Mouse (Mus musculus) megakaryocyte, embryonic 14.5 days (primary cell): Measurements from ENCODE around the gene Acat1.

Experiments
- FLI1 ChIP-seq: IDR thresholded peaks from 2 replicates; pipeline ENCODE4 v1.6.1; 2012; ENCODE audit warnings: low read length, inconsistent platforms, mixed read lengths
- GATA1 ChIP-seq: IDR thresholded peaks from 3 replicates; pipeline ENCODE4 v1.6.1; 2012; ENCODE audit warnings: mixed read lengths, low read length, inconsistent platforms, borderline replicate concordance

DNA sequence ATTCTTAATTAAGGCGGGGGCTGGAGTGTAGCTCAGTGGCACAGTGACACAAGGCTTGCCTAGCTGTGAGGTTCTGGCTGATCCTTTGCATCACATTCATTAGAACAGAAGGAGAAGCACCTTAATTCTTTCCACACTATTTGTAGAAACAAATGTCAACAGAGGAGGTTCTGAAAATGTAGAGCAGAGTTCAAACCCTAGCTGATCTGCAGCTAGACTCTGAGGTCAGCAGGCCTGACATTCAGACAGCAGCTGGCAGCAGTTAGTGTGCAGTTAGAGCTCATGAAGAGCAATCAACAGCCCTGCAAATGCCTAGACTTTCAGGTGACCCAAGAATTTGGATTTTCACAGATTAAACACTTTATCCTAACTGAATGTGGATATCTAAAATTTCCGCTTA, 8.6 kb downstream of the Acat1 start:
- TF ChIP-seq GATA1 (no peak), FLI1 (no peak)
